Mouse (Mus musculus): ENCODE data around the gene Dmrta1. TPM values are rescaled to one million over a fixed set of nuclear protein-coding genes. Genes with fewer than 3 reads are reported as not detected.

The Dmrta1 gene
- not detected in 2 replicates for polyA plus RNA-seq (2012; ENCODE audit: insufficient read depth, low replicate concordance)

GRCm38 (mm10) chr4:89679195-89679594 lies at the start of gene Dmrta1:
TSS of gene Dmrta1 (plus strand) at chr4:89679436.
- H3K4me3 ChIP-seq (replicated peaks): no peak within 1 kb of the TSS
- no peaks in the 10 kb centered on the region for H3K4me1 ChIP-seq
- TF ChIP-seq FLI1 (IDR thresholded peaks at IDR 0.05; ENCODE audit: low read length) (no peak), GATA1 (IDR thresholded peaks at IDR 0.05; ENCODE audit: borderline replicate concordance, low read length) (no peak)
- no peaks in the 10 kb centered on the region for H3K27me3 ChIP-seq (replicated peaks)
- no peaks in the 10 kb centered on the region for H3K9me3 ChIP-seq
- H3K36me3 ChIP-seq (replicated peaks; ENCODE audit: low read length): no peaks in the 10 kb centered on the region

GRCm38 (mm10) chr4:89630374-89631079 lies 48.7 kb upstream of the Dmrta1 start:
- Histone ChIP-seq H3K9me3 (peaks cover 4% of the 10 kb centered on the region), H3K4me1 (no peaks in the 10 kb centered on the region), H3K27me3 (replicated peaks) (no peaks in the 10 kb centered on the region), H3K4me3 (replicated peaks) (no peak overlapping the region), H3K36me3 (replicated peaks; ENCODE audit: low read length) (no peaks in the 10 kb centered on the region)
- TF ChIP-seq GATA1 (IDR thresholded peaks at IDR 0.05; ENCODE audit: borderline replicate concordance, low read length): no peak
- no peak for TF ChIP-seq FLI1 (IDR thresholded peaks at IDR 0.05; ENCODE audit: low read length)

GRCm38 (mm10) chr4:89631560-89631959 lies 47.7 kb upstream of the Dmrta1 start:
- H3K27me3 ChIP-seq (replicated peaks): no peaks in the 10 kb centered on the region
- H3K4me3 ChIP-seq (replicated peaks): no peak overlapping the region
- H3K9me3 ChIP-seq: peaks cover 4% of the 10 kb centered on the region
- H3K36me3 ChIP-seq (replicated peaks; ENCODE audit: low read length): no peaks in the 10 kb centered on the region
- TF ChIP-seq GATA1 (IDR thresholded peaks at IDR 0.05; ENCODE audit: borderline replicate concordance, low read length): no peak
- no peak for TF ChIP-seq FLI1 (IDR thresholded peaks at IDR 0.05; ENCODE audit: low read length)
- H3K4me1 ChIP-seq: no peaks in the 10 kb centered on the region

GRCm38 (mm10) chr4:89638651-89639050 lies 40.6 kb upstream of the Dmrta1 start:
- H3K4me3 ChIP-seq (replicated peaks): no peak overlapping the region
- no peaks in the 10 kb centered on the region for H3K36me3 ChIP-seq (replicated peaks; ENCODE audit: low read length)
- H3K4me1 ChIP-seq: no peaks in the 10 kb centered on the region
- peaks cover 4% of the 10 kb centered on the region for H3K9me3 ChIP-seq
- TF ChIP-seq GATA1 (IDR thresholded peaks at IDR 0.05; ENCODE audit: borderline replicate concordance, low read length): no peak
- no peak for TF ChIP-seq FLI1 (IDR thresholded peaks at IDR 0.05; ENCODE audit: low read length)
- no peaks in the 10 kb centered on the region for H3K27me3 ChIP-seq (replicated peaks)

GRCm38 (mm10) chr4:89644235-89645115 lies 34.8 kb upstream of the Dmrta1 start:
- no peaks in the 10 kb centered on the region for H3K9me3 ChIP-seq
- TF ChIP-seq GATA1 (IDR thresholded peaks at IDR 0.05; ENCODE audit: borderline replicate concordance, low read length): no peak
- TF ChIP-seq FLI1 (IDR thresholded peaks at IDR 0.05; ENCODE audit: low read length): no peak
- H3K36me3 ChIP-seq (replicated peaks; ENCODE audit: low read length): no peaks in the 10 kb centered on the region
- no peak overlapping the region for H3K4me3 ChIP-seq (replicated peaks)
- H3K27me3 ChIP-seq (replicated peaks): no peaks in the 10 kb centered on the region
- H3K4me1 ChIP-seq: no peaks in the 10 kb centered on the region; the same call in 1 of the 2 replicates

- H3K27me3 ChIP-seq (replicated peaks): no peaks in the 10 kb centered on the region
- H3K4me1 ChIP-seq: peaks cover 8% of the 10 kb centered on the region
- TF ChIP-seq FLI1 (IDR thresholded peaks at IDR 0.05; ENCODE audit: low read length) (no peak), GATA1 (IDR thresholded peaks at IDR 0.05; ENCODE audit: borderline replicate concordance, low read length) (no peak)
- no peak overlapping the region for H3K4me3 ChIP-seq (replicated peaks)
- no peaks in the 10 kb centered on the region for H3K36me3 ChIP-seq (replicated peaks; ENCODE audit: low read length)
- H3K9me3 ChIP-seq: no peaks in the 10 kb centered on the region
Observed at GRCm38 (mm10) chr4:89650352-89651311, 28.6 kb upstream of the Dmrta1 start.

- TF ChIP-seq FLI1 (IDR thresholded peaks at IDR 0.05; ENCODE audit: low read length): no peak
- TF ChIP-seq GATA1 (IDR thresholded peaks at IDR 0.05; ENCODE audit: borderline replicate concordance, low read length): no peak
- no peak overlapping the region for H3K4me3 ChIP-seq (replicated peaks)
- H3K4me1 ChIP-seq: peaks cover 8% of the 10 kb centered on the region
- H3K36me3 ChIP-seq (replicated peaks; ENCODE audit: low read length): no peaks in the 10 kb centered on the region
- no peaks in the 10 kb centered on the region for H3K9me3 ChIP-seq
- H3K27me3 ChIP-seq (replicated peaks): no peaks in the 10 kb centered on the region
Observed at GRCm38 (mm10) chr4:89651312-89651686, 27.9 kb upstream of the Dmrta1 start.

GRCm38 (mm10) chr4:89651779-89652178 lies 27.5 kb upstream of the Dmrta1 start:
- no peak for TF ChIP-seq GATA1 (IDR thresholded peaks at IDR 0.05; ENCODE audit: borderline replicate concordance, low read length)
- TF ChIP-seq FLI1 (IDR thresholded peaks at IDR 0.05; ENCODE audit: low read length): no peak
- H3K4me3 ChIP-seq (replicated peaks): no peak overlapping the region
- no peaks in the 10 kb centered on the region for H3K9me3 ChIP-seq
- H3K27me3 ChIP-seq (replicated peaks): no peaks in the 10 kb centered on the region
- no peaks in the 10 kb centered on the region for H3K36me3 ChIP-seq (replicated peaks; ENCODE audit: low read length)
- peaks cover 8% of the 10 kb centered on the region for H3K4me1 ChIP-seq

GRCm38 (mm10) chr4:89663406-89663805 lies 15.8 kb upstream of the Dmrta1 start:
- Histone ChIP-seq H3K4me3 (replicated peaks) (no peak overlapping the region), H3K4me1 (no peaks in the 10 kb centered on the region), H3K36me3 (replicated peaks; ENCODE audit: low read length) (no peaks in the 10 kb centered on the region), H3K27me3 (replicated peaks) (peaks cover 1% of the 10 kb centered on the region), H3K9me3 (no peaks in the 10 kb centered on the region)
- TF ChIP-seq FLI1 (IDR thresholded peaks at IDR 0.05; ENCODE audit: low read length): no peak
- TF ChIP-seq GATA1 (IDR thresholded peaks at IDR 0.05; ENCODE audit: borderline replicate concordance, low read length): no peak

Data from megakaryocyte, embryonic 14.5 days (primary cell).